Mouse (Mus musculus): ENCODE results near the gene Ncdn. TPM values are rescaled to one million over a fixed set of nuclear protein-coding genes. Genes with fewer than 3 reads are reported as not detected.
A peak's percentile ranks its signal among the peaks of the same experiment; 100 is the strongest.

Ncdn gene
- total RNA-seq, 1 experiment from 2014 or later: 6.6 TPM

GRCm38 (mm10) chr4:126754736-126755374 is 1.6 kb upstream of the Ncdn start:
- ATAC-seq (ENCODE audit: extremely low read depth, insufficient number of reproducible peaks, low FRiP score, poor library complexity, severe bottlenecking): no peak

GRCm38 (mm10) chr4:126754231-126754611 is 983 bp upstream of the Ncdn start:
- ATAC-seq (ENCODE audit: extremely low read depth, insufficient number of reproducible peaks, low FRiP score, poor library complexity, severe bottlenecking): no peak

- peak; percentile 3; the same call in 1 of the 2 replicates for ATAC-seq (ENCODE audit: extremely low read depth, insufficient number of reproducible peaks, low FRiP score, poor library complexity, severe bottlenecking)
Observed at GRCm38 (mm10) chr4:126752608-126753141, 563 bp downstream of the Ncdn start.

- ATAC-seq (ENCODE audit: extremely low read depth, insufficient number of reproducible peaks, low FRiP score, poor library complexity, severe bottlenecking): no peak
Observed at GRCm38 (mm10) chr4:126752024-126752607, 1.1 kb downstream of the Ncdn start.

- no peak for ATAC-seq (ENCODE audit: extremely low read depth, insufficient number of reproducible peaks, low FRiP score, poor library complexity, severe bottlenecking)
Observed at GRCm38 (mm10) chr4:126751556-126752023, 1.6 kb downstream of the Ncdn start.

GRCm38 (mm10) chr4:126750863-126751555 is 2.2 kb downstream of the Ncdn start:
- no peak for ATAC-seq (ENCODE audit: extremely low read depth, insufficient number of reproducible peaks, low FRiP score, poor library complexity, severe bottlenecking)

- no peak for ATAC-seq (ENCODE audit: extremely low read depth, insufficient number of reproducible peaks, low FRiP score, poor library complexity, severe bottlenecking)
Observed at GRCm38 (mm10) chr4:126750046-126750683, 3.1 kb downstream of the Ncdn start.

GRCm38 (mm10) chr4:126749553-126749952 is 3.7 kb downstream of the Ncdn start:
- ATAC-seq (ENCODE audit: extremely low read depth, insufficient number of reproducible peaks, low FRiP score, poor library complexity, severe bottlenecking): no peak

- ATAC-seq (ENCODE audit: extremely low read depth, insufficient number of reproducible peaks, low FRiP score, poor library complexity, severe bottlenecking): no peak
Observed at GRCm38 (mm10) chr4:126748381-126748780, 4.9 kb downstream of the Ncdn start.

GRCm38 (mm10) chr4:126746194-126746840 is 6.9 kb downstream of the Ncdn start:
- no peak for ATAC-seq (ENCODE audit: extremely low read depth, insufficient number of reproducible peaks, low FRiP score, poor library complexity, severe bottlenecking)

- ATAC-seq (ENCODE audit: extremely low read depth, insufficient number of reproducible peaks, low FRiP score, poor library complexity, severe bottlenecking): no peak
Observed at GRCm38 (mm10) chr4:126745506-126746193, 7.6 kb downstream of the Ncdn start.

- no peak for ATAC-seq (ENCODE audit: extremely low read depth, insufficient number of reproducible peaks, low FRiP score, poor library complexity, severe bottlenecking)
Observed at GRCm38 (mm10) chr4:126744831-126745230, 8.4 kb downstream of the Ncdn start.

- no peak for ATAC-seq (ENCODE audit: extremely low read depth, insufficient number of reproducible peaks, low FRiP score, poor library complexity, severe bottlenecking)
Observed at GRCm38 (mm10) chr4:126743713-126744112, 9.5 kb downstream of the Ncdn start.

- no peak for ATAC-seq (ENCODE audit: extremely low read depth, insufficient number of reproducible peaks, low FRiP score, poor library complexity, severe bottlenecking)
Observed at GRCm38 (mm10) chr4:126742976-126743375, 10.3 kb downstream of the Ncdn start.

GRCm38 (mm10) chr4:126741448-126741847 is 11.8 kb downstream of the Ncdn start:
- ATAC-seq (ENCODE audit: extremely low read depth, insufficient number of reproducible peaks, low FRiP score, poor library complexity, severe bottlenecking): peak; percentile 81

- no peak for ATAC-seq (ENCODE audit: extremely low read depth, insufficient number of reproducible peaks, low FRiP score, poor library complexity, severe bottlenecking)
Observed at GRCm38 (mm10) chr4:126739966-126740676, 13.1 kb downstream of the Ncdn start.

GRCm38 (mm10) chr4:126736001-126736414 is 17.2 kb downstream of the Ncdn start, which contains the start of gene Tfap2e:
Gene Tfap2e, minus strand, starts transcription at chr4:126736240.
- ATAC-seq (ENCODE audit: extremely low read depth, insufficient number of reproducible peaks, low FRiP score, poor library complexity, severe bottlenecking): no peak

Measured in neutrophil, adult 5-6 weeks (primary cell).